Mouse (Mus musculus): ENCODE measurements at regions not wholly inside any gene's neighbourhood (a gene's known extent, or its start where the extent isn't known, plus 50 kb on each side); places are given as distances from the start of the nearest gene placed in this dataset.

- Histone ChIP-seq H3K27me3 (ENCODE audit: insufficient read depth, low read length) (no peaks in the 10 kb centered on the region), H3K27ac (ENCODE audit: low read depth, low read length) (no peak overlapping the region), H3K4me2 (ENCODE audit: low read depth, low read length, poor library complexity, severe bottlenecking) (no peak overlapping the region), H3K4me3 (ENCODE audit: low read depth, low read length) (no peak overlapping the region), H3K9me3 (ENCODE audit: low read length) (no peaks in the 10 kb centered on the region), H3K36me3 (ENCODE audit: insufficient read depth, low read length) (no peaks in the 10 kb centered on the region), H3K9ac (replicated peaks; ENCODE audit: low read length, poor library complexity, severe bottlenecking) (no peak overlapping the region), H3K4me1 (ENCODE audit: insufficient read depth, low read length) (no peaks in the 10 kb centered on the region)
- 90% methylated on average over 5 of the region's 5 CpGs for WGBS
- ATAC-seq (ENCODE audit: low FRiP score) (no peak), DNase-seq (ENCODE audit: low spot score) (no peak)
- no peak for TF ChIP-seq CTCF (IDR thresholded peaks at IDR 0.05)
Measured at GRCm38 (mm10) chr4:93520454-93521100, 185.3 kb upstream of the Tusc1 start.

- WGBS: 88% methylated on average over 5 of the region's 5 CpGs
- no peak overlapping the region for H3K27ac ChIP-seq (ENCODE audit: low read depth, low read length)
- no peak overlapping the region for H3K4me3 ChIP-seq (ENCODE audit: low read depth, low read length)
- no peak for TF ChIP-seq CTCF (IDR thresholded peaks at IDR 0.05)
- H3K9me3 ChIP-seq (ENCODE audit: low read length): no peaks in the 10 kb centered on the region
- H3K4me1 ChIP-seq (ENCODE audit: insufficient read depth, low read length): no peaks in the 10 kb centered on the region
- H3K9ac ChIP-seq (replicated peaks; ENCODE audit: low read length, poor library complexity, severe bottlenecking): no peak overlapping the region
- DNase-seq (ENCODE audit: low spot score) (no peak), ATAC-seq (ENCODE audit: low FRiP score) (no peak)
- H3K4me2 ChIP-seq (ENCODE audit: low read depth, low read length, poor library complexity, severe bottlenecking): no peak overlapping the region
- H3K27me3 ChIP-seq (ENCODE audit: insufficient read depth, low read length): no peaks in the 10 kb centered on the region
- no peaks in the 10 kb centered on the region for H3K36me3 ChIP-seq (ENCODE audit: insufficient read depth, low read length)
Measured at GRCm38 (mm10) chr4:93518925-93519324, 183.6 kb upstream of the Tusc1 start.

- Histone ChIP-seq H3K36me3 (ENCODE audit: insufficient read depth, low read length) (no peaks in the 10 kb centered on the region), H3K4me1 (ENCODE audit: insufficient read depth, low read length) (no peaks in the 10 kb centered on the region), H3K9ac (replicated peaks; ENCODE audit: low read length, poor library complexity, severe bottlenecking) (no peak overlapping the region), H3K4me2 (ENCODE audit: low read depth, low read length, poor library complexity, severe bottlenecking) (no peak overlapping the region), H3K27ac (ENCODE audit: low read depth, low read length) (no peak overlapping the region), H3K4me3 (ENCODE audit: low read depth, low read length) (no peak overlapping the region), H3K27me3 (ENCODE audit: insufficient read depth, low read length) (no peaks in the 10 kb centered on the region), H3K9me3 (ENCODE audit: low read length) (no peaks in the 10 kb centered on the region)
- DNase-seq (ENCODE audit: low spot score): no peak
- TF ChIP-seq CTCF (IDR thresholded peaks at IDR 0.05): no peak
- ATAC-seq (ENCODE audit: low FRiP score): no peak
- WGBS: 21% methylated on average over 1 of the region's 1 CpGs
Measured at GRCm38 (mm10) chr4:93510771-93511170, 175.5 kb upstream of the Tusc1 start.

- H3K27me3 ChIP-seq (ENCODE audit: insufficient read depth, low read length): no peaks in the 10 kb centered on the region
- H3K9ac ChIP-seq (replicated peaks; ENCODE audit: low read length, poor library complexity, severe bottlenecking): no peak overlapping the region
- 65% methylated on average over 2 of the region's 2 CpGs for WGBS
- no peak for ATAC-seq (ENCODE audit: low FRiP score)
- no peak overlapping the region for H3K4me2 ChIP-seq (ENCODE audit: low read depth, low read length, poor library complexity, severe bottlenecking)
- no peak for DNase-seq (ENCODE audit: low spot score)
- TF ChIP-seq CTCF (IDR thresholded peaks at IDR 0.05): no peak
- H3K36me3 ChIP-seq (ENCODE audit: insufficient read depth, low read length): no peaks in the 10 kb centered on the region
- H3K9me3 ChIP-seq (ENCODE audit: low read length): no peaks in the 10 kb centered on the region
- no peak overlapping the region for H3K27ac ChIP-seq (ENCODE audit: low read depth, low read length)
- H3K4me1 ChIP-seq (ENCODE audit: insufficient read depth, low read length): no peaks in the 10 kb centered on the region
- H3K4me3 ChIP-seq (ENCODE audit: low read depth, low read length): no peak overlapping the region
Measured at GRCm38 (mm10) chr4:93496871-93497270, 161.6 kb upstream of the Tusc1 start.

- H3K4me1 ChIP-seq (ENCODE audit: insufficient read depth, low read length): no peaks in the 10 kb centered on the region
- no peak overlapping the region for H3K27ac ChIP-seq (ENCODE audit: low read depth, low read length)
- DNase-seq (ENCODE audit: low spot score) (no peak), ATAC-seq (ENCODE audit: low FRiP score) (no peak)
- H3K4me2 ChIP-seq (ENCODE audit: low read depth, low read length, poor library complexity, severe bottlenecking): no peak overlapping the region
- TF ChIP-seq CTCF (IDR thresholded peaks at IDR 0.05): no peak
- WGBS: 93% methylated on average over 4 of the region's 4 CpGs
- no peaks in the 10 kb centered on the region for H3K27me3 ChIP-seq (ENCODE audit: insufficient read depth, low read length)
- H3K9me3 ChIP-seq (ENCODE audit: low read length): no peaks in the 10 kb centered on the region
- no peak overlapping the region for H3K4me3 ChIP-seq (ENCODE audit: low read depth, low read length)
- no peaks in the 10 kb centered on the region for H3K36me3 ChIP-seq (ENCODE audit: insufficient read depth, low read length)
- no peak overlapping the region for H3K9ac ChIP-seq (replicated peaks; ENCODE audit: low read length, poor library complexity, severe bottlenecking)
Measured at GRCm38 (mm10) chr4:93494319-93494718, 159.0 kb upstream of the Tusc1 start.

- Histone ChIP-seq H3K27me3 (ENCODE audit: insufficient read depth, low read length) (no peaks in the 10 kb centered on the region), H3K4me2 (ENCODE audit: low read depth, low read length, poor library complexity, severe bottlenecking) (no peak overlapping the region), H3K27ac (ENCODE audit: low read depth, low read length) (no peak overlapping the region), H3K4me3 (ENCODE audit: low read depth, low read length) (no peak overlapping the region), H3K36me3 (ENCODE audit: insufficient read depth, low read length) (no peaks in the 10 kb centered on the region), H3K9me3 (ENCODE audit: low read length) (no peaks in the 10 kb centered on the region), H3K4me1 (ENCODE audit: insufficient read depth, low read length) (no peaks in the 10 kb centered on the region), H3K9ac (replicated peaks; ENCODE audit: low read length, poor library complexity, severe bottlenecking) (no peak overlapping the region)
- 86% methylated on average over 2 of the region's 2 CpGs for WGBS
- ATAC-seq (ENCODE audit: low FRiP score): no peak
- TF ChIP-seq CTCF (IDR thresholded peaks at IDR 0.05): no peak
- no peak for DNase-seq (ENCODE audit: low spot score)
Measured at GRCm38 (mm10) chr4:93493905-93494304, 158.6 kb upstream of the Tusc1 start.

Data from midbrain, postnatal 0 days (tissue).